In the genomic region with DNA sequence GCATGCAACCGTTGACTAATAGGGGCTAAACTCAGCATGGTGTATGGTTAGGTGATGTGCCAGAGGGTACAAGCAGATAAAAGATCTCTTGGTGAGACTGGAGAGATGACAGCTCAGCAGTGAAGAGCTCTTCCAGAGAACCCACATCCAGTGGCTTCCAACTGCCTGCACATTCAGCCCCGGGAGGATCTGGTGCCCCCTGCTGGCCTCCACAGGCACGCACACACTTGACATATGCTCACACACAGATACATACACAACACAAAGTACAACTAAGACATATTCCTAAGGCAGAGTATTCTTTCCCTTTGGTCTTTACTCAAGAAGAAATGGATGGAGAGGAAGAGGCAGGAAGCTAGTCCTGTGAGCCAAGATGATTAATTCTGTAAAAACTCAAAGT, we compare ENCODE assay signal across 28 mouse cellular contexts. TPM values are rescaled to one million over a fixed set of nuclear protein-coding genes. Genes with fewer than 3 reads are reported as not detected.
A peak's percentile ranks its signal among the peaks of the same experiment; 100 is the strongest.
DNase-seq lines count a peak whose midpoint lies in the region; ATAC-seq and TF ChIP-seq lines count a peak whose summit lies in the region.
"Had no signal": no experiment of that assay in that cellular context is flagged by ENCODE, and none has a peak within 500 bp of the region (broad histone marks: within the 10 kb centered on the region; RNA-seq: fewer than 3 reads in every experiment).

No protein-coding gene starts in this region.

- peak; percentile 19; the same call in 1 of the 2 replicates for TF ChIP-seq CTCF in forebrain, postnatal 0 days (IDR thresholded peaks at IDR 0.05; ENCODE audit: low read depth)
- peak; percentile 42 for TF ChIP-seq CTCF in liver, adult 2 months (IDR thresholded peaks at IDR 0.05; ENCODE audit: low read depth, low read length)
- TF ChIP-seq CTCF in E14TG2a.4 (conservative IDR thresholded peaks at IDR 0.05; ENCODE audit: low read length), result peak; percentile 72
- no peak for TF ChIP-seq CTCF in thymus, adult 2 months (IDR thresholded peaks at IDR 0.05; ENCODE audit: borderline replicate concordance, control insufficient read depth, extremely low read depth, insufficient read depth, low read length, poor library complexity)

- no peaks in the 10 kb centered on the region for H3K36me3 ChIP-seq in forebrain, postnatal 0 days (ENCODE audit: insufficient read depth)
- no peaks in the 10 kb centered on the region for H3K36me3 ChIP-seq in forebrain, embryonic 14.5 days (ENCODE audit: control insufficient read depth, insufficient read depth, low read length)
- H3K36me3 ChIP-seq in liver, adult 2 months (ENCODE audit: control insufficient read depth, insufficient read depth, low read length), result no peaks in the 10 kb centered on the region
- no peaks in the 10 kb centered on the region for H3K36me3 ChIP-seq in E14TG2a.4 (ENCODE audit: insufficient read depth, low read length)
- no peaks in the 10 kb centered on the region for H3K36me3 ChIP-seq in thymus, adult 2 months (ENCODE audit: control insufficient read depth, insufficient read depth, low read length)
- H3K36me3 ChIP-seq: embryonic facial prominence, embryonic 10.5 days; kidney, embryonic 15.5 days; liver, embryonic 13.5 days; midbrain, embryonic 15.5 days; neural tube, embryonic 15.5 days; stomach, embryonic 15.5 days had no signal

- no peaks in the 10 kb centered on the region for H3K27me3 ChIP-seq in forebrain, postnatal 0 days (ENCODE audit: insufficient read depth, low read length)
- H3K27me3 ChIP-seq in forebrain, embryonic 14.5 days (replicated peaks; ENCODE audit: control insufficient read depth, insufficient read depth, low read length), result no peaks in the 10 kb centered on the region
- 0 out of 2 replicates have a peak, but pooled peaks cover 2% of the 10 kb centered on the region for H3K27me3 ChIP-seq in liver, adult 2 months (ENCODE audit: control insufficient read depth, insufficient read depth, low read length)
- H3K27me3 ChIP-seq in E14TG2a.4 (ENCODE audit: insufficient read depth, low read length), result no peaks in the 10 kb centered on the region
- no peaks in the 10 kb centered on the region for H3K27me3 ChIP-seq in thymus, adult 2 months (ENCODE audit: control insufficient read depth, insufficient read depth, low read length)
- H3K27me3 ChIP-seq: kidney, embryonic 15.5 days; midbrain, embryonic 15.5 days; neural tube, embryonic 15.5 days; stomach, embryonic 15.5 days had no signal

- WGBS in forebrain, postnatal 0 days, result 93% methylated on average over 3 of the region's 3 CpGs
- WGBS in forebrain, embryonic 14.5 days, result 93% methylated on average over 3 of the region's 3 CpGs
- 95% methylated on average over 3 of the region's 3 CpGs for WGBS in liver, adult 2 months
- 90% methylated on average over 3 of the region's 3 CpGs for WGBS in thymus, adult 2 months

- no peak for DNase-seq in forebrain, postnatal 0 days
- DNase-seq in forebrain, embryonic 14.5 days (ENCODE audit: low spot score), result no peak
- DNase-seq in liver, adult 2 months (ENCODE audit: extremely low read depth, low read depth, low spot score), result no peak
- no peak for DNase-seq in liver
- peak; percentile 23 for DNase-seq in R1 (ENCODE audit: low read depth, low spot score)
- no peak for DNase-seq in thymus, adult 2 months
- DNase-seq: adrenal gland, postnatal 36 days; cerebellum, adult 18-20 months; layer of hippocampus, postnatal 36 days; left cerebral cortex, postnatal 4 days; liver, embryonic 13.5 days; lung, postnatal 10 days; thymus, postnatal 14 days had no signal

- no peak overlapping the region for H3K27ac ChIP-seq in forebrain, postnatal 0 days (ENCODE audit: low read depth, low read length)
- H3K27ac ChIP-seq in forebrain, embryonic 14.5 days (ENCODE audit: low read depth, low read length), result no peak overlapping the region
- no peak overlapping the region for H3K27ac ChIP-seq in liver, adult 2 months (replicated peaks; ENCODE audit: insufficient read depth, low read depth, low read length)
- no peak overlapping the region for H3K27ac ChIP-seq in thymus, adult 2 months (ENCODE audit: control insufficient read depth, insufficient read depth, low read length)
- H3K27ac ChIP-seq: embryonic facial prominence, embryonic 10.5 days; heart, embryonic 13.5 days; hindbrain, embryonic 14.5 days; kidney, embryonic 15.5 days; liver, embryonic 13.5 days; midbrain, embryonic 15.5 days; neural tube, embryonic 15.5 days; stomach, embryonic 15.5 days had no signal

- no peak overlapping the region for H3K4me2 ChIP-seq in forebrain, postnatal 0 days (ENCODE audit: low read depth)
- H3K4me2 ChIP-seq in forebrain, embryonic 14.5 days (ENCODE audit: low read length), result no peak overlapping the region
- H3K4me2 ChIP-seq: heart, embryonic 13.5 days; hindbrain, embryonic 14.5 days; kidney, embryonic 15.5 days; liver, embryonic 13.5 days; midbrain, embryonic 15.5 days; neural tube, embryonic 15.5 days; stomach, embryonic 15.5 days had no signal

- TF ChIP-seq POLR2A in liver, adult 2 months (IDR thresholded peaks at IDR 0.05; ENCODE audit: extremely low read depth, insufficient read depth, low read length), result no peak
- TF ChIP-seq POLR2A in thymus, adult 2 months (IDR thresholded peaks at IDR 0.05; ENCODE audit: control insufficient read depth, extremely low read depth, insufficient read depth, low read length, poor library complexity), result no peak

- no peak overlapping the region for H3K4me3 ChIP-seq in forebrain, postnatal 0 days (ENCODE audit: low read depth, low read length)
- H3K4me3 ChIP-seq in forebrain, embryonic 14.5 days (ENCODE audit: low read depth, low read length), result no peak overlapping the region
- H3K4me3 ChIP-seq in liver, adult 2 months (ENCODE audit: insufficient read depth, low read depth, low read length), result no peak overlapping the region
- no peak overlapping the region for H3K4me3 ChIP-seq in E14TG2a.4 (replicated peaks; ENCODE audit: low read length)
- H3K4me3 ChIP-seq in thymus, adult 2 months (ENCODE audit: control insufficient read depth, insufficient read depth, low read length), result no peak overlapping the region
- H3K4me3 ChIP-seq: embryonic facial prominence, embryonic 10.5 days; heart, embryonic 13.5 days; kidney, embryonic 15.5 days; liver, embryonic 13.5 days; megakaryocyte, embryonic 14.5 days; midbrain, embryonic 15.5 days; neural tube, embryonic 15.5 days; stomach, embryonic 15.5 days had no signal

- no peak for ATAC-seq in forebrain, postnatal 0 days
- ATAC-seq in forebrain, embryonic 14.5 days, result no peak
- ATAC-seq: intestine, embryonic 16.5 days; midbrain, embryonic 15.5 days had no signal

- H3K4me1 ChIP-seq in forebrain, postnatal 0 days (ENCODE audit: insufficient read depth), result no peaks in the 10 kb centered on the region
- no peaks in the 10 kb centered on the region for H3K4me1 ChIP-seq in forebrain, embryonic 14.5 days (ENCODE audit: control insufficient read depth, insufficient read depth, low read length)
- no peaks in the 10 kb centered on the region for H3K4me1 ChIP-seq in liver, adult 2 months (ENCODE audit: control insufficient read depth, insufficient read depth, low read length)
- no peaks in the 10 kb centered on the region for H3K4me1 ChIP-seq in E14TG2a.4 (replicated peaks; ENCODE audit: low read depth, low read length)
- no peaks in the 10 kb centered on the region for H3K4me1 ChIP-seq in thymus, adult 2 months (replicated peaks; ENCODE audit: control insufficient read depth, insufficient read depth, low read length)
- H3K4me1 ChIP-seq: heart, embryonic 13.5 days; liver, embryonic 13.5 days; megakaryocyte, embryonic 14.5 days; midbrain, embryonic 15.5 days; stomach, embryonic 15.5 days had no signal

- no peaks in the 10 kb centered on the region for H3K79me2 ChIP-seq in liver, adult 2 months (ENCODE audit: control insufficient read depth, insufficient read depth, low read length)

- H3K9me3 ChIP-seq in forebrain, postnatal 0 days (ENCODE audit: low read length), result no peaks in the 10 kb centered on the region
- 0 out of 2 replicates have a peak, but pooled peaks cover 2% of the 10 kb centered on the region for H3K9me3 ChIP-seq in forebrain, embryonic 14.5 days (replicated peaks; ENCODE audit: control insufficient read depth, low read length)
- no peaks in the 10 kb centered on the region for H3K9me3 ChIP-seq in E14TG2a.4 (ENCODE audit: low read length)
- H3K9me3 ChIP-seq: embryonic facial prominence, embryonic 10.5 days; heart, embryonic 13.5 days; kidney, embryonic 15.5 days; liver, embryonic 13.5 days; midbrain, embryonic 15.5 days; neural tube, embryonic 15.5 days; stomach, embryonic 15.5 days had no signal

- H3K9ac ChIP-seq in forebrain, postnatal 0 days, result no peak overlapping the region
- no peak overlapping the region for H3K9ac ChIP-seq in forebrain, embryonic 14.5 days (ENCODE audit: low read length)
- no peak overlapping the region for H3K9ac ChIP-seq in liver, adult 2 months (ENCODE audit: low read depth, low read length)
- H3K9ac ChIP-seq: heart, embryonic 13.5 days; hindbrain, embryonic 14.5 days; kidney, embryonic 15.5 days; liver, embryonic 13.5 days; midbrain, embryonic 15.5 days; neural tube, embryonic 15.5 days; stomach, embryonic 15.5 days had no signal

RNA-seq across cellular contexts. Expression of a gene that starts 36.0 kb away (rescaled TPM):
- not detected in 2 replicates for total RNA-seq in forebrain, postnatal 0 days (2014; rRNA removed)
- not detected in 2 replicates for polyA plus RNA-seq in forebrain, postnatal 0 days (2015; fragmentation: Nextera tagmentation; extraction: Ambion mirVana)
- not detected in 2 replicates for polyA plus RNA-seq in forebrain, embryonic 14.5 days (2014; fragmentation: Nextera tagmentation; extraction: Ambion mirVana)
- 311 and 487 TPM in 2 replicates for total RNA-seq in liver, adult 2 months (2014; rRNA removed)
- 527 and 571 TPM in 2 replicates for polyA plus RNA-seq in liver, adult 2 months (2012; rRNA removed)
- 0.80 and 1.1 TPM in 2 replicates for polyA plus RNA-seq in thymus, adult 2 months (2012; rRNA removed)
- total RNA-seq: granulocyte monocyte progenitor cell, adult 5-6 weeks; layer of hippocampus, postnatal 36 days had no signal
- polyA plus RNA-seq: embryonic facial prominence, embryonic 10.5 days; forebrain, embryonic 11.5 days; hindbrain, embryonic 14.5 days; liver, embryonic 13.5 days; midbrain, embryonic 15.5 days; neural tube, embryonic 15.5 days had no signal

RNA-seq across cellular contexts. Expression of a gene that starts 55.7 kb away (rescaled TPM):
- total RNA-seq in forebrain, postnatal 0 days (2014; rRNA removed), result 0.92 and 2.8 TPM in 2 replicates
- polyA plus RNA-seq in forebrain, postnatal 0 days (2015; fragmentation: Nextera tagmentation; extraction: Ambion mirVana), result 1.7 TPM in 2 replicates
- 1.3 and 2.6 TPM in 2 replicates for polyA plus RNA-seq in forebrain, embryonic 14.5 days (2014; fragmentation: Nextera tagmentation; extraction: Ambion mirVana)
- not detected in 2 replicates for total RNA-seq in liver, adult 2 months (2014; rRNA removed)
- not detected in 2 replicates for polyA plus RNA-seq in liver, adult 2 months (2012; rRNA removed)
- polyA plus RNA-seq in thymus, adult 2 months (2012; rRNA removed), result 0.38 and 0.54 TPM in 2 replicates
- total RNA-seq: CH12.LX; gastrocnemius, adult 8-10 months; granulocyte monocyte progenitor cell, adult 5-6 weeks; heart, postnatal 25 days had no signal
- polyA plus RNA-seq: embryonic facial prominence, embryonic 10.5 days; forebrain, embryonic 11.5 days; heart, embryonic 13.5 days; intestine, embryonic 16.5 days; liver, embryonic 13.5 days had no signal

Comparison
In these comparisons a context has a peak if more than half of its experiments do, and no peak if none do; other contexts are left out.
1. RNA of a gene that starts 36.0 kb away (polyA plus RNA-seq): 527 to 571 TPM in liver, adult 2 months; 0.80 to 1.1 TPM in thymus, adult 2 months, not detected in forebrain, postnatal 0 days and not detected in forebrain, embryonic 14.5 days; every median in the first group is over 100 times any median in the second.